Mouse (Mus musculus): ENCODE measurements around the gene Pithd1. TPM values are rescaled to one million over a fixed set of nuclear protein-coding genes. Genes with fewer than 3 reads are reported as not detected.

The Pithd1 gene
- polyA plus RNA-seq, 1 experiment from 2014 or later: 56.7 TPM

GRCm38 (mm10) chr4:135969070-135969750 is 17.9 kb downstream of the Pithd1 start:
- 86% methylated on average over 13 of the region's 13 CpGs for WGBS
- ATAC-seq (ENCODE audit: insufficient number of reproducible peaks, low FRiP score, low TSS enrichment, low read depth): no peak

GRCm38 (mm10) chr4:135968271-135968869 is 18.7 kb downstream of the Pithd1 start:
- WGBS: 65% methylated on average over 19 of the region's 19 CpGs
- H3K4me2 ChIP-seq (replicated peaks): no peak overlapping the region
- peaks cover 46% of the 10 kb centered on the region for H3K36me3 ChIP-seq
- no peak overlapping the region for H3K4me3 ChIP-seq (replicated peaks)
- ATAC-seq (ENCODE audit: insufficient number of reproducible peaks, low FRiP score, low TSS enrichment, low read depth): no peak
- no peak overlapping the region for H3K27ac ChIP-seq (replicated peaks)
- H3K27me3 ChIP-seq: no peaks in the 10 kb centered on the region
- H3K4me1 ChIP-seq: peaks cover 32% of the 10 kb centered on the region
- no peak overlapping the region for H3K9ac ChIP-seq
- H3K9me3 ChIP-seq (replicated peaks): no peaks in the 10 kb centered on the region

More at GRCm38 (mm10) chr4:135969070-135969750, 17.9 kb downstream of the Pithd1 start:
- Histone ChIP-seq H3K27me3 (no peaks in the 10 kb centered on the region), H3K4me1 (peaks cover 30% of the 10 kb centered on the region), H3K36me3 (peaks cover 46% of the 10 kb centered on the region), H3K9ac (no peak overlapping the region), H3K9me3 (replicated peaks) (no peaks in the 10 kb centered on the region), H3K4me3 (replicated peaks) (no peak overlapping the region), H3K4me2 (replicated peaks) (no peak overlapping the region), H3K27ac (replicated peaks) (no peak overlapping the region)

GRCm38 (mm10) chr4:135967086-135967760 is 19.8 kb downstream of the Pithd1 start:
- WGBS: 87% methylated on average over 18 of the region's 18 CpGs
- Histone ChIP-seq H3K9ac (no peak overlapping the region), H3K36me3 (peaks cover 47% of the 10 kb centered on the region), H3K9me3 (replicated peaks) (no peaks in the 10 kb centered on the region), H3K27me3 (no peaks in the 10 kb centered on the region), H3K4me2 (replicated peaks) (no peak overlapping the region), H3K27ac (replicated peaks) (no peak overlapping the region), H3K4me3 (replicated peaks) (no peak overlapping the region), H3K4me1 (peaks cover 39% of the 10 kb centered on the region)
- no peak for ATAC-seq (ENCODE audit: insufficient number of reproducible peaks, low FRiP score, low TSS enrichment, low read depth)

- H3K4me2 ChIP-seq (replicated peaks): no peak overlapping the region
- H3K4me3 ChIP-seq (replicated peaks): no peak overlapping the region
- H3K9me3 ChIP-seq (replicated peaks): no peaks in the 10 kb centered on the region
- WGBS: 89% methylated on average over 16 of the region's 16 CpGs
- no peaks in the 10 kb centered on the region for H3K27me3 ChIP-seq
- H3K27ac ChIP-seq (replicated peaks): no peak overlapping the region
- H3K36me3 ChIP-seq: peaks cover 56% of the 10 kb centered on the region
- H3K9ac ChIP-seq: no peak overlapping the region
- no peak for ATAC-seq (ENCODE audit: insufficient number of reproducible peaks, low FRiP score, low TSS enrichment, low read depth)
- peaks cover 30% of the 10 kb centered on the region for H3K4me1 ChIP-seq
Measured at GRCm38 (mm10) chr4:135966283-135966682, 20.8 kb downstream of the Pithd1 start.

- H3K36me3 ChIP-seq: peaks cover 66% of the 10 kb centered on the region
- H3K27me3 ChIP-seq: no peaks in the 10 kb centered on the region
- no peak overlapping the region for H3K9ac ChIP-seq
- no peak overlapping the region for H3K27ac ChIP-seq (replicated peaks)
- H3K4me1 ChIP-seq: peaks cover 21% of the 10 kb centered on the region
- 0 out of 2 replicates have a peak overlapping the region, but pooled peaks have one; percentile 93 for H3K4me2 ChIP-seq (replicated peaks)
- 0 out of 2 replicates have a peak overlapping the region, but pooled peaks have one; percentile 79 for H3K4me3 ChIP-seq (replicated peaks)
- no peak for ATAC-seq (ENCODE audit: insufficient number of reproducible peaks, low FRiP score, low TSS enrichment, low read depth)
- WGBS: 85% methylated on average over 9 of the region's 9 CpGs
- H3K9me3 ChIP-seq (replicated peaks): no peaks in the 10 kb centered on the region
Measured at GRCm38 (mm10) chr4:135965113-135965512, 22.0 kb downstream of the Pithd1 start.

GRCm38 (mm10) chr4:135964426-135964825 is 22.6 kb downstream of the Pithd1 start:
- Histone ChIP-seq H3K4me3 (replicated peaks) (peak overlapping the region; percentile 79), H3K27me3 (no peaks in the 10 kb centered on the region), H3K4me1 (peaks cover 21% of the 10 kb centered on the region), H3K36me3 (peaks cover 66% of the 10 kb centered on the region), H3K9ac (peak overlapping the region; percentile 74), H3K27ac (replicated peaks) (peak overlapping the region; percentile 84), H3K9me3 (replicated peaks) (no peaks in the 10 kb centered on the region), H3K4me2 (replicated peaks) (peak overlapping the region; percentile 93)
- 4% methylated on average over 12 of the region's 12 CpGs for WGBS
- peak; percentile 36; the same call in 1 of the 2 replicates for ATAC-seq (ENCODE audit: insufficient number of reproducible peaks, low FRiP score, low TSS enrichment, low read depth)

- H3K4me1 ChIP-seq: peaks cover 21% of the 10 kb centered on the region
- H3K4me3 ChIP-seq (replicated peaks): peak within 1 kb of the TSS; percentile 79
- H3K9me3 ChIP-seq (replicated peaks): no peaks in the 10 kb centered on the region
- no peaks in the 10 kb centered on the region for H3K27me3 ChIP-seq
- ATAC-seq (ENCODE audit: insufficient number of reproducible peaks, low FRiP score, low TSS enrichment, low read depth): peak; percentile 93
- under 1% methylated on average over 56 of the region's 56 CpGs for WGBS
- peak within 1 kb of the TSS; percentile 74 for H3K9ac ChIP-seq
- peak within 1 kb of the TSS; percentile 93 for H3K4me2 ChIP-seq (replicated peaks)
- H3K36me3 ChIP-seq: peaks cover 66% of the 10 kb centered on the region
- H3K27ac ChIP-seq (replicated peaks): peak within 1 kb of the TSS; percentile 93
Measured at GRCm38 (mm10) chr4:135963457-135964193, 23.4 kb downstream of the Pithd1 start, which contains the start of gene Gale. TSS of gene Gale (plus strand) at chr4:135963727.

- Histone ChIP-seq H3K4me2 (replicated peaks) (peak overlapping the region; percentile 93), H3K9ac (peak overlapping the region; percentile 47)
- WGBS: 6% methylated on average over 15 of the region's 15 CpGs
Measured at GRCm38 (mm10) chr4:135962946-135963345, 24.1 kb downstream of the Pithd1 start.

GRCm38 (mm10) chr4:135962198-135962597 is 24.9 kb downstream of the Pithd1 start:
- H3K4me2 ChIP-seq (replicated peaks): no peak overlapping the region
- H3K9ac ChIP-seq: no peak overlapping the region
- WGBS: 80% methylated on average over 7 of the region's 7 CpGs
- no peak overlapping the region for H3K4me3 ChIP-seq (replicated peaks)
- ATAC-seq (ENCODE audit: insufficient number of reproducible peaks, low FRiP score, low TSS enrichment, low read depth): no peak
- H3K36me3 ChIP-seq: peaks cover 66% of the 10 kb centered on the region
- no peaks in the 10 kb centered on the region for H3K9me3 ChIP-seq (replicated peaks)
- no peaks in the 10 kb centered on the region for H3K27me3 ChIP-seq
- H3K4me1 ChIP-seq: peaks cover 17% of the 10 kb centered on the region
- 0 out of 2 replicates have a peak overlapping the region, but pooled peaks have one; percentile 28 for H3K27ac ChIP-seq (replicated peaks)

More at GRCm38 (mm10) chr4:135962946-135963345, 24.1 kb downstream of the Pithd1 start:
- H3K4me1 ChIP-seq: peaks cover 17% of the 10 kb centered on the region
- no peaks in the 10 kb centered on the region for H3K27me3 ChIP-seq
- H3K27ac ChIP-seq (replicated peaks): peak overlapping the region; percentile 93
- ATAC-seq (ENCODE audit: insufficient number of reproducible peaks, low FRiP score, low TSS enrichment, low read depth): no peak
- peak overlapping the region; percentile 79 for H3K4me3 ChIP-seq (replicated peaks)
- no peaks in the 10 kb centered on the region for H3K9me3 ChIP-seq (replicated peaks)
- peaks cover 66% of the 10 kb centered on the region for H3K36me3 ChIP-seq

GRCm38 (mm10) chr4:135961709-135962108 is 25.4 kb downstream of the Pithd1 start:
- Histone ChIP-seq H3K36me3 (peaks cover 63% of the 10 kb centered on the region), H3K4me3 (replicated peaks) (no peak overlapping the region), H3K27me3 (no peaks in the 10 kb centered on the region), H3K4me1 (peaks cover 17% of the 10 kb centered on the region), H3K27ac (replicated peaks) (no peak overlapping the region), H3K4me2 (replicated peaks) (no peak overlapping the region), H3K9ac (no peak overlapping the region), H3K9me3 (replicated peaks) (no peaks in the 10 kb centered on the region)
- 89% methylated on average over 5 of the region's 5 CpGs for whole genome bisulfite sequencing
- no peak for ATAC-seq (ENCODE audit: insufficient number of reproducible peaks, low FRiP score, low TSS enrichment, low read depth)
